Mouse (Mus musculus) MEL (cell line): ENCODE measurements around the gene Tex13c2.

Experiments
- CHD1 ChIP-seq: IDR thresholded peaks from 2 replicates; pipeline ENCODE4 v1.6.1; 2012; ENCODE audit warnings: low read depth, mild to moderate bottlenecking, inconsistent platforms, low read length, improper control_type of control experiment
- CTCF ChIP-seq, 3 experiments: IDR thresholded peaks in 2 of 3; conservative IDR thresholded peaks in 1 of 3; 2 replicates each; pipeline ENCODE4 v1.5.1; 2011 to 2012; ENCODE audit warnings: low read length in 3 of 3, low read depth in 2 of 3, mild to moderate bottlenecking in 2 of 3, improper control_type of control experiment in 1 of 3, inconsistent platforms in 1 of 3, mixed read lengths in 1 of 3, moderate library complexity in 1 of 3; ENCODE audit not compliant: control insufficient read depth in 1 of 3, insufficient read depth in 1 of 3, poor library complexity in 1 of 3, severe bottlenecking in 1 of 3
- EP300 ChIP-seq, 2 experiments: IDR thresholded peaks; 2 replicates each; pipeline ENCODE4 v1.6.1; 2011; ENCODE audit warnings: improper control_type of control experiment in 2 of 2, low read length in 2 of 2, low read depth in 1 of 2, mild to moderate bottlenecking in 1 of 2
- GABPA ChIP-seq: IDR thresholded peaks from 2 replicates; pipeline ENCODE4 v1.6.1; 2012; ENCODE audit warnings: low read depth, mild to moderate bottlenecking, inconsistent platforms, low read length, improper control_type of control experiment, moderate library complexity
- HCFC1 ChIP-seq: IDR thresholded peaks from 2 replicates; pipeline ENCODE4 v1.6.1; 2012; ENCODE audit warnings: low read depth, mild to moderate bottlenecking, inconsistent platforms, low read length, improper control_type of control experiment, moderate library complexity
- MAX ChIP-seq: IDR thresholded peaks from 2 replicates; pipeline ENCODE4 v1.6.1; 2011; ENCODE audit warnings: low read length, improper control_type of control experiment
- MYC ChIP-seq: IDR thresholded peaks from 2 replicates; pipeline ENCODE4 v1.6.1; 2011; ENCODE audit warnings: low read depth, mild to moderate bottlenecking, low read length, improper control_type of control experiment, moderate library complexity
- POLR2A ChIP-seq, 2 experiments: IDR thresholded peaks; 2 replicates each; pipeline ENCODE4 v1.6.1; 2011 to 2012; ENCODE audit warnings: low read length in 2 of 2, mild to moderate bottlenecking in 2 of 2, control low read depth in 1 of 2, improper control_type of control experiment in 1 of 2, low read depth in 1 of 2, moderate library complexity in 1 of 2; ENCODE audit not compliant: control insufficient read depth in 1 of 2, insufficient read depth in 1 of 2, poor library complexity in 1 of 2
- POLR2AphosphoS2 ChIP-seq: IDR thresholded peaks from 2 replicates; pipeline ENCODE4 v1.6.1; 2011; ENCODE audit warnings: low read length, improper control_type of control experiment
- USF1 ChIP-seq: IDR thresholded peaks from 2 replicates; pipeline ENCODE4 v1.6.1; 2014; ENCODE audit warnings: low read depth, mild to moderate bottlenecking, inconsistent platforms, low read length, improper control_type of control experiment, moderate library complexity
- USF2 ChIP-seq, 2 experiments: IDR thresholded peaks; 2 replicates each; pipeline ENCODE4 v1.6.1; 2011 to 2012; ENCODE audit warnings: improper control_type of control experiment in 2 of 2, low read length in 2 of 2, borderline replicate concordance in 1 of 2, inconsistent platforms in 1 of 2, low read depth in 1 of 2, mild to moderate bottlenecking in 1 of 2; ENCODE audit not compliant: insufficient read depth in 1 of 2
- ZC3H11A ChIP-seq: IDR thresholded peaks from 2 replicates; pipeline ENCODE4 v1.6.1; 2012; ENCODE audit warnings: low read depth, mild to moderate bottlenecking, inconsistent platforms, low read length, improper control_type of control experiment

DNA sequence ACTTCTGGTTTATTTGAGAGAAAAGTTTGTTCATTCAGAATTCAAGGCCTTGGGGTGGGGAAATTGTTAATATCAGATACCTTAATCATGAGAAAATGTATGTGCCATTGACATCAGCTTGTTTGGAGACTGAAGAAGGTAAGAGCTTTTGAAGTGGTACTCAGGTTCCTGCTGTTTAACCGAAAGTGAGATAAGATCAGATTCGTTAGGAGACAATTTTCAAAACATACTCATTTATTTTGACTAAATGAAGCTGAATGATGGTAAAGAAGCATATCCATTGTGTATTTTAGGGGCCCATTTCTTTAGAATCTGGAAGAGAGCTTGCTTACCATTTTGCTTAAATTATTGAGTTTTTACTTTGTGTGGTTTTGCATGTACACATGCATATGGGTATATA, 21.6 kb downstream of the Tex13c2 start:
- no peak for TF ChIP-seq MAX
- no peak for TF ChIP-seq POLR2A (IDR thresholded peaks at IDR 0.05; ENCODE audit: control insufficient read depth in 1 of 2, insufficient read depth in 1 of 2, low read depth in 1 of 2, low read length in 2 of 2, poor library complexity in 1 of 2)
- TF ChIP-seq EP300 (IDR thresholded peaks at IDR 0.05; ENCODE audit: low read depth in 1 of 2, low read length in 2 of 2): no peak
- TF ChIP-seq ZC3H11A: no peak
- no peak for TF ChIP-seq CTCF (IDR thresholded peaks at IDR 0.05 in 2 of 3, conservative IDR thresholded peaks at IDR 0.05 in 1 of 3; ENCODE audit: control insufficient read depth in 1 of 3, insufficient read depth in 1 of 3, low read depth in 2 of 3, low read length in 3 of 3, poor library complexity in 1 of 3, severe bottlenecking in 1 of 3)
- no peak for TF ChIP-seq USF2 (IDR thresholded peaks at IDR 0.05; ENCODE audit: borderline replicate concordance in 1 of 2, insufficient read depth in 1 of 2, low read depth in 1 of 2, low read length in 2 of 2)
- no peak for TF ChIP-seq HCFC1
- TF ChIP-seq USF1: no peak
- TF ChIP-seq CHD1: no peak
- TF ChIP-seq POLR2AphosphoS2: no peak
- no peak for TF ChIP-seq MYC
- TF ChIP-seq GABPA: no peak
